Mouse (Mus musculus): ENCODE measurements around the gene Nuak1. TPM values are rescaled to one million over a fixed set of nuclear protein-coding genes. Genes with fewer than 3 reads are reported as not detected.

Gene Nuak1
- total RNA-seq, 4 experiments from 2014 or later: 23.9 to 43.8 (median 34.0) TPM

DNA sequence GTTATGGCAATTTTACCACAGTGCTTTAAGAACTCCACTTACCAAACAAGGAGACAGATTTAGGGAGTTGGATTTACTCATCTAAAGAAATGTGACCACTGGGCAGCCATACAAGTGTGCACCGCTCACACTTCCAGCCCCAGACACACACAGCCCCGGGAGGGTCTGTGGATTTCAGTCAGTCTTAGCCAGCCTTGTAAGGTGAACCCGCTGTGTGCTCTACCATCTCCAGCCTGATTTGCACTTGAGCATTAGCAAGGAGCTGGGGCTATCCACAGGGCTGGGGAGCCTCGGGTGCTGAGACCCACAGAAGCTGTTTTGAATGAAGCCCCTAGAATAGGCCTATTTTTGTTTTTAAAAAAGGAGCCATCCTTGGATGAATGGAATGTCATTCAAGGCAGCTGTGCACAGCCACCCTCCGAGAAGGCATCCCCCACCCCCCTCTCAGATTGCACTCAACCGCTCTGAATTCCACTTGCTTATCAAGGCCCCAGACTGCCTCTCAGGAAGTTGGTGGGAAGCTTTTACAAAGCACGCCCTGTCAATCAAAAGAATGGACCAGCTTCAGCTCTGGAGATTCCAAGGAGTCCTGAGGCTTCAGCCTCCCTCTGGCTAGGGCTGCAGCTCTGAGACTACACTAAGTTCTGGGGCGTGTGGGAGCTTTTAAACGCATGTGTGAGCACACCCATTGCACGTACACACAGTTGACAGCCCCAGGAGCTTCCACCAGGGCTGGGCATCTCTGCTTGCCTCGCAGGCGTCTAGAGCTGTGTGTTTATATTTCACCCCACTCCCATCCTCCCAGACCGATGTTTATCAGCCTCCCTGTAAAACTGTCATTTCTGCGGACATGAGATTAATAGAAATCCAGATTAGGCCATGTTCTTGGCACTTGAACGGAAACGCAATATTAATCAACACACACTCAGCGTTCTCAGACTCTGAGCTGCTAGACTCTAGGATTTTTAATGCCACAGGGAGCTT is 57.2 kb downstream of the Nuak1 start:
- DNase-seq (ENCODE audit: low spot score): no peak

- no peak for DNase-seq (ENCODE audit: low spot score)
Measured at GRCm38 (mm10) chr10:84381276-84381798, 59.1 kb downstream of the Nuak1 start.

DNA sequence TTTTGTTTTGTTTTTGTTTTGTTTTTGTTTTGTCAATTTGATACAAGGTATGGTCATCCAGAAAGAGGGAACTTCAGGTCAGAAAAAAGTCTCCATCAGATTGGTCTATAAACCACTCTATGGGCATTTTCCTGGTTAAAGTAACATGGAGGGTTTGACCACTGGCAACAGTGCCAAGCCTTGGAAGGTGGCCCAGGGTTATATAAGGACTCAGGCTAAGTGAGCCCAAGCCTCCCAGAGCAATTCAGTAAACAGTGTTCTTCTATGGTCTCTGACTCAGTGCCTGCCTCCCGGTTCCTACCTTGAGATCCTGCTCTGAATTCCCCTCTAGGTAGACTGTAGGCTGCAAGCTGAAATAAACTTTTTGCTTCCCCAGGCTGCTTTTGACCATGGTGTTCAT is 61.0 kb downstream of the Nuak1 start:
- DNase-seq (ENCODE audit: low spot score): no peak

GRCm38 (mm10) chr10:84377956-84378355 is 62.4 kb downstream of the Nuak1 start:
- DNase-seq (ENCODE audit: low spot score): no peak

- no peak for DNase-seq (ENCODE audit: low spot score)
Measured at GRCm38 (mm10) chr10:84376346-84376745, 64.1 kb downstream of the Nuak1 start.

DNA sequence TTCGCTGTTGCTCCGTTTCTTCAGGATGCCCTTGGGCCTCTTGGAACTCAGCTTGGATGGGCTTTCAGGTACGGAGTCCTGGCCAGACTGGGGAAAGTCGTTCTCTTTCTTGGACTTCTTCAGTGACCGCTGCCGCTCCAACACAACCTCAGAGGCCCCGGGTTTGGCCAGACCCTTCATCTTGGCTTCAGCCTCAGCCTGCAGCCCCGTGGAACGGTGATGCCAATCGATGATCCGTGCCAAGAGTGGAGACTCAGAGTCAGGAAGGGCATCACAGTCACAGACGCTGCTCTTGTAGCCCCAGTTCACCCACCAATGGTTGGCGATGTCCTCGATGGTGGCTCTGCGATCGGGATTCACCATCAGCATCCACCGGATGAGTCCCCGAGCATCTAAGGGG is 65.4 kb downstream of the Nuak1 start:
- no peak for DNase-seq (ENCODE audit: low spot score)

DNA sequence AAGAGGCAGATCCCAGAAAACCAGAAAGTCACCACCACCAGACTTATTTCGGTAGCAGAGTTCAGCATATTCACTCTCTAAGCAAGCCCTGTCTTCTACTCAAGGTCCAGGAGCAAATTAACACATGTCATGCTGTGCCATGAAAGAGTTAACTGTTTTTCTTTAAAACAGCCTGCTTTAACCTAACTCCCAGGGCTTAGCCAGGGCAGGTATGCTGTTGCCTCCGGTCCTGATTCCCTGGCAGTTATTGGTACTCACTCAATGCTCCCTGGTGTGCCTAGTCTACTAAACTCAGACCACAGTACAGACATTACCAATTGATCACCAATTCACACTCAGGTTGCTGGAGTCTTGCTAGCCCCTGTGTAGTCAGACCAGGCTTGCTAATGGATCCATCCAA is 66.9 kb downstream of the Nuak1 start:
- DNase-seq (ENCODE audit: low spot score): no peak

GRCm38 (mm10) chr10:84372161-84373095 is 68.0 kb downstream of the Nuak1 start:
- DNase-seq (ENCODE audit: low spot score): no peak

GRCm38 (mm10) chr10:84371681-84372160 is 68.7 kb downstream of the Nuak1 start:
- no peak for DNase-seq (ENCODE audit: low spot score)

GRCm38 (mm10) chr10:84371230-84371629 is 69.2 kb downstream of the Nuak1 start:
- DNase-seq (ENCODE audit: low spot score): no peak

- no peak for DNase-seq (ENCODE audit: low spot score)
Measured at GRCm38 (mm10) chr10:84369646-84370314, 70.6 kb downstream of the Nuak1 start.

GRCm38 (mm10) chr10:84368185-84368584 is 72.2 kb downstream of the Nuak1 start:
- no peak for DNase-seq (ENCODE audit: low spot score)

- no peak for DNase-seq (ENCODE audit: low spot score)
Measured at GRCm38 (mm10) chr10:84365166-84365865, 75.1 kb downstream of the Nuak1 start.

DNA sequence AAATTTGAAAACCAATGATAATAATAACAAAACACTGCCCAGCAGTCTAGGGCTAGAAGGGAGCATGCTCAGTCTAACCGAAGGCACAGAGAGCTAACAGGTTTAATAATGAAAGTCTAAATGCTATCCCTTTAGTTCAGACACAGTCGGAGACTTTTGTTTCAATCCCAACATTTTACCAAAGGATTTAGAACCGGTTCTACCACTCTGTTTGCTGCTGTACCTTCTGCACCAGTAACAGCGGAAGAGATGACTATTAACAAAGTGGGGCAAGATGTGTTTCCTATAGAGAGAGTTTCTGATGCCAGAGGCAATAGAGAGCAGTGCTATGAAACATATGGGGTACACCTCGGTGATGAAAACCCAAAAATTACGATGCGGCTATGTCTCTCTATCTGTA is 76.6 kb downstream of the Nuak1 start:
- no peak for DNase-seq (ENCODE audit: low spot score)

- no peak for DNase-seq (ENCODE audit: low spot score)
Measured at GRCm38 (mm10) chr10:84360953-84361352, 79.4 kb downstream of the Nuak1 start.

DNA sequence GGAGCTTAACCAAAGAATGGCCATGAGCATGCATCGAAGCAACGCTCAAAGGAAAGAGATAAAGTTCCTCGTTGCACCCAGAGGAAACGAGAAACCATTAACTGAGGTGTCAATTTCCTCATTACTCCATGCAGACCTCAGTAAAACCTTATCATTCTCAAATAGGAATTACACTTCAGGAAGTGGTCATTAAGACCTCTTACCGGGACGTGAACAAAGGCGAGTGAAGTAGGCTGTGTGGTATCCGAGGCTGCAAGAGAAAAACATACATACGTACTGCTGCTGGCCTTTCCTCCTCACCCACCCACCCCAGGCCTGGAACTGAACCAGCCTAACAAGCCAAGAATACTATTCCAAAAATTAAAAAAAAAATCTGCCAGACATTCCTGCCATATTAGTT is 80.0 kb downstream of the Nuak1 start:
- DNase-seq (ENCODE audit: low spot score): no peak

DNA sequence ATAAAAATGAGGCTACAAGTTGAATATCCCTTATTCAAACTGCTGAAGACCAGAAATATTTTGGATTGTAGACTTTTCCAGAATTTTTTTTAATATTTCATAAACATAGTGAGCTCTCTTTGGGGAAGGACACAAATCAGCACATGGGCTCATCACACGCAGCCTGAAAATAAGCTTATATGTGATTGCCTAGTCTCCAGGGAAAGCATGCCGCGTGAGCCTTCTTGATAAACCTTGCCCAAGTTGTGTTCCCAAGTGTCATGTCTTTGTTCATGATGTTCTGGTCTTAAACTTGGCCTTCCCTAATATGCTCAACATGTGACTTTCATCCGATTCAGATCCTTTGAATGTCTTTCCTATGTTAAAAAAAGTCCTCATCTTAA is 81.7 kb downstream of the Nuak1 start:
- DNase-seq (ENCODE audit: low spot score): no peak

DNA sequence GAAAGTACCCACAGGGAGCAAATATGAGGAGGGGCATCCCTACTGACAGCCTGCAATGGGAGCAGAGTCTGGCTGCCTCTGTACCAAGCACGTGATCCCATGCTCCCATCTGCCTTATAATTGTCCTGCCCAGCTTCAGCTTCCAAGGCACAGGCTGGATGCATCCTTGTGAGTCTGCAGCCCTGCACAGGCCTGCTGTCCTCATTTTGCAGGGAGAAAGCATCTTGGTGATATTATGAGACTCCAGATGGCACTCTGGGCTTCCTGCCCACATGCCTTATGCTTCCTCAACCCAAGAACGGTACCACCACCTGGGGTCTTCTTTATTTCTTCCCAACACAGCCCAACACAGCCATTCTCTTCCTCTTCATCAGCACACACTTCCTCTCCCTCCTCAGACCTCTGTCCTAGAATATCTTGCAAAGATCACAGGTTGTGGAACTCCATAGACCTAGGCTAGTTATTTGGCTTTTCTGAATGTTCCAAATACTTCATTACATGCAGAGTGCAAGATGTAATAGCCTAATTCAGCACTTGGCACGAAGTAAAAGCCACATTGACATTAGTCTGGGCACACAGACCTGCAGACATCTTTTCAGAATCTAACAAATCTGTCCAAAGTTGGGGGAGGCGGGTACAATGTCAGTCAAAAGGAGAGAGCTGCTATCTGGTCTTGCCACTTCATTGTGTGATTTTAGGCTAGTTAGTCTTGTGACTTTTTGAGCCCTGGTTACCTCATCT is 82.2 kb downstream of the Nuak1 start:
- no peak for DNase-seq (ENCODE audit: low spot score)

DNA sequence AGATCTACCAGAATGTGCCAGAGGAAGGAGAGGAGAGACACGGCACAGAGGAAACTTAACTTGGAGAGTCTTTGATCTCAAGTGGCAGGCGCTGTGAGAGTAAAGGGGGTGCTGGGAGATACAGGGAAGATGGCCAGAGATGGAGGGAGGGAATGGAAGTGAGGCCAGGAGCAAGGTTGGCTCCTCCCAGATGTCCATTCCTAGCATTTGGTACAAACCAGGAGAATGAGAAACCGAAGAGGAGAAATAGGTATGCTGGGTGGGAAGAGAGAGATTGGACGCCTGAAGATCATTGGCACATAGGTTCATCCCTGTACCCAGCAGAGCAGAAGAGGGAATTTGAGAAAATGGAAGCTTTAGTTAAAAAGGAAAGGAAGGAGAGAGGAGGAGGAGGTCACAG is 82.8 kb downstream of the Nuak1 start:
- no peak for DNase-seq (ENCODE audit: low spot score)

GRCm38 (mm10) chr10:84354323-84354722 is 86.1 kb downstream of the Nuak1 start:
- DNase-seq (ENCODE audit: low spot score): no peak

All from heart, adult 8-10 months (tissue).